Mouse (Mus musculus) kidney, postnatal 4 days (tissue): ENCODE data around the gene Nkain2.

Experiments
- DNase-seq, 2 experiments: peaks; one replicate each; pipeline ENCODE4 v3.0.0; 2021; ENCODE audit warnings: mixed read lengths in 2 of 2

The Nkain2 gene

GRCm38 (mm10) chr10:32576559-32577275, 313.5 kb downstream of the Nkain2 start:
- no peak for DNase-seq

DNA sequence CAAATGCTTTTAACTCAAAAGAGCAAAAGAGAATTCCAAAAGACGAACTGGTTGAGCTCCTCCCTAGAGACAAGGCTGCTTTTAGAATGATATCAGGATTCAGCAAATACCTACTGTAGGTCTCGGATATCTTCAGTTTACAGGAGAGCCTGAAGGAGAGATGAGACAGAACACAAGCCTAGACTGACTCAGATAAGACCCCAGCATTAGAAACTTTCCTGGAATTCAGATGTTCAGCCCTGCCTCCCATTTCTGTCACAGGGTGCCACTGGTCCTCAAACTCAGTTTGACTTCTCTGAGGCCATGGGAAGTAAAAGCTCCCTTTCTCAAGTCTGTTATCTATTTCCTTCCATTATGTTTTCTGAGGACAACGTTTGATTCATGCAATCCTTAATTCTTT, 332.6 kb downstream of the Nkain2 start:
- no peak for DNase-seq

DNA sequence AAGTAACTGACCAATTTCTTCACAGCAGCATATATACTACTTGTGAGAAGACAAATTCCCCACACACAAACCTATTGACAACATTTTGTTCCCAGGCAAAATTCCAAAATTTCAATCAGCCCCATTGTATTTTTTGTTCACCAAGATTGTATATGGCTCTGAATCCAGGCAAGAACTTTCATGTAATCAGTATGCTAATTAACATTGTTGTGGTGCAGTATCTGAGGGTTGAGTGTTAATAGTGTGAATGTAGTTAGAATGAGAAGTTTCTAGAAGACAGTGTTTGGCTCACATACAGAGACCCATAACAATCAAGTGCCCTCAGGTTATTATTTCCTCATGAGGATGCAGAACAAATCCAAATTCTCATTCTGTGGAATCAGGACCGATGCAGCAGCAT, 354.2 kb downstream of the Nkain2 start:
- no peak for DNase-seq

GRCm38 (mm10) chr10:32510821-32511220, 379.4 kb downstream of the Nkain2 start:
- DNase-seq = no peak

DNA sequence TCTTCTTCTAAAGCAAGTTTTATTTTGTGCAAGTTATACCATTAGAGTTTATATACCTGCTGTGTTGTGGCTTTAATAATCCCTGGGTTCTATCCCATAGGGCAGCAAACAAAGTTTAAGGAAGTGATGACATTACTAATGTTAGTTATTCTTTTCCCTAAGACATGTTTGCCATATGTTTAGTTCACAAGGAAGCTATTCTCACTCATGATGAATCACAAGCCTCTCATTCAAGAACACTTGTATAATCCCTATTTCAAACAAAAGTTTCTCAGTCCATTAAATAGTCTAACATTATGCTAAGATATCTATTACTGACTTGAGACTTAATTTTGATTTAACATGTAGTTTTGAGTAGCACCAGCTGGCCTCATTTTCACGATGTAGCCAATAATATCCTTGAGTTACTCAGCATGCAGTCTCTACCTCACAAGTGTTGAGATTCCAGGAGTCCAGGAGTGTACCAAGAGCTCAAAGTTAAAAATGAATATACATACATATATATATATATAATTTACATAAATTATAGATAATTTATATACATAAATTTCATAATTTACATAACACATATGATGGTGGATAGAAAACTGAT, 395.6 kb downstream of the Nkain2 start:
- DNase-seq = no peak

DNA sequence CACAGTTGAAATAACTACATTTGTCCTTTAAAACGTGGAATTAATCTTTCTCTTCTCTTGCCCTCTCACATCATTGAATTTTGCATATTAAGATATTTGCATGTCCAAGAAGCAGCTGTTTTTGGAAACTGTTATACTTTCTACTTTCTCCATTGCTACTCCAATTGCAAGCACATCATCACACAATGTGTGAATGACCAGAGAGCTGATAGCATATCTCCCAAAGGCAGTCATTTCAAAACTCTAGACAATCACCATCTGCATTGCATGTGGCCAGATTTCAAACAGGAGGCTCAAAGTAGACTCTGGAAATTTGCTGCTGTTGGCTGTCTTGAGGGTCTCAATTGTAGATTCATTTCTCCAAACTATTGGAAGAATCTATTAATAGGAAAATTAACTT, 396.7 kb downstream of the Nkain2 start:
- DNase-seq = no peak

DNA sequence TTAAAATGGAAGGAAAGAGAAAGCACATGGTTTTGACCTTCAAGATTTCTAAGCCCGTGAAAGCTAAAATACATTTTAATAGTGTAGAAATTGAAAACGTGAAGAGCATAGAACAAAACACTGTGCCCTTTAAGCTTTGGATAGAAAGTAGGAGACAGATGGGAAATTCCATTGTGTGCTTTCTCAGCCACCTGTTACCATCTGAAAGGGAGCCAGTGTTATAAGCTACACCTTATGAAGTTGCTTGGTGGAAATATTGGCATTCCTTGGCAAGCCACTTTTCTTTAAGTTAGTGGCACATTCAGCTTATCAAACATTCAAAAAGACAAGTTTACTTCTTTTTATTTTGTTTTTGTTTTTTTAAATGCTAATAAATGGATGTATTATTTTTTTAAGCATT, 427.5 kb downstream of the Nkain2 start:
- no peak for DNase-seq

DNA sequence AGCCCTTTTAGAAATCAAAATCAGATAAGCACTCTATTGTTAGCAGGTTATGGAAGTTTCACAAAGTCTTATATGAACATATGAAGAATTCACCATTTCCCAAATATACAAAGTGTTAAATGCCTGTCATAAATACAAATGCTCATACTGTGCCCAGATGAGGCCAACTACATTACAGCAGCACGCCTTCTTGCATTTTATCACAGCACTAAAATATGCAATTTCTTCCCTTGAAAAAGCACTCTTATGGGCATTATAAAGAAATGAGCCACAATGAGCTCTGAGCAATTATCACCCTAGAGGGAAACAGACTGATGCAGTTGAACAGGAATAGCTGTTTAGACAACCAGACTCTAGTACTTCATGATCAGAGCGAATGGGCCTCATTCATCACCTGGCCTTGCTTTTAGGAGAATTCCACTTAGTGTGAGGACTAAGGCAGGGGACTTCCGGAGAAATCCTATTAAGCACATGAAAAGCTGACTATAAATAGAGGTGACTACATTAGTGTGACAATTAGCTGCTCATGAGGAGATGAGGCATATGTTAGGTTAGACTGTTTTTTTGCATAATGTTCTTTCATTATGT, 450.2 kb downstream of the Nkain2 start:
- no peak for DNase-seq

GRCm38 (mm10) chr10:32414228-32414627, 476.0 kb downstream of the Nkain2 start:
- DNase-seq = no peak

- DNase-seq = no peak
These were observed 478.9 kb downstream of the Nkain2 start for GRCm38 (mm10) chr10:32411331-32411730.

DNA sequence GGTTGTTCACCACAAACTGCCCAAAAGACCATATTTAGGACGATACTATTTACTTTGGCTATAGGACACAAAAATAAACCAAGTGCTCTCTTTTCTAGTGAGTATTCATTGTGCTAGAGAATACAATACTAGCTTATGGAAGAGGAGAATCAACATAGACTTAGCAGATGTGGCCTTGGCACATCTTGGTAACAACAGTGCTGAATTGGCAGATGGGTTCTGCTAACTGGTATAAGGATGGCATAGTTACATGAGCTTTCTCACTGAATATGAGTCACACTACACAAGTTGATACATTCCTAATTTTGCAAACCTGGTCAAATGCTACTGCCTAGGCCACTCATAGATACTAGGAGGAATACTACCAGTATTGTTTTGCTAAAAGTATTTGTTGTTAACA, 489.3 kb downstream of the Nkain2 start:
- DNase-seq = no peak

- no peak for DNase-seq
These were observed 496.3 kb downstream of the Nkain2 start for GRCm38 (mm10) chr10:32393859-32394521.

GRCm38 (mm10) chr10:32393326-32393725, 496.9 kb downstream of the Nkain2 start:
- no peak for DNase-seq

GRCm38 (mm10) chr10:32312754-32313153, 577.5 kb downstream of the Nkain2 start:
- DNase-seq = no peak

GRCm38 (mm10) chr10:32301024-32301597, 589.2 kb downstream of the Nkain2 start:
- DNase-seq = no peak

- DNase-seq = no peak
These were observed 599.8 kb downstream of the Nkain2 start for GRCm38 (mm10) chr10:32290487-32290886.

- DNase-seq = no peak
These were observed 606.6 kb downstream of the Nkain2 start for GRCm38 (mm10) chr10:32283690-32284089.

GRCm38 (mm10) chr10:32243266-32243882, 646.9 kb downstream of the Nkain2 start:
- no peak for DNase-seq

GRCm38 (mm10) chr10:32241168-32241567, 649.1 kb downstream of the Nkain2 start:
- DNase-seq = no peak

- DNase-seq = no peak
These were observed 707.3 kb downstream of the Nkain2 start for GRCm38 (mm10) chr10:32182951-32183350.

- DNase-seq = no peak
These were observed 798.9 kb downstream of the Nkain2 start for GRCm38 (mm10) chr10:32091354-32091753.

GRCm38 (mm10) chr10:32060396-32060795, 829.9 kb downstream of the Nkain2 start:
- no peak for DNase-seq

DNA sequence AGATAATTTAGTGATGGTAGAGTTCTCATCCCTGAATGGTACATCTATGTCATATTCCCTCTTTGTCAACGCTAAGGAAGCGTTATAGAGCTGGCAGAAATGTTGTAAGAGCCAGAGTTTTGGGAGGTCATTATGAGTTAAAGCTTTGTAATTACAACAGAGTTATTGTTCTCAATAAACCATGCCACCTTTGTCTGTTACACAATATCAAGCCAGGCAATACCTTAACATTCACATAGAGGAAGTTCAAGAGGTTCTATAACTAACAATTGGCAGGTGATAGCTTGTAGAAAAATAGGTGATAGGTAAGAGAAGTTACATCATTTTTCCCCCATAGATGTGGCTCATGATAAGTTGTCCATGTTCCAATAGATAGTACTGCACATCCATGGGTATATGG, 832.0 kb downstream of the Nkain2 start:
- no peak for DNase-seq
